Mouse (Mus musculus) erythroblast, adult 5-6 weeks (primary cell): Measurements from ENCODE around the gene Spint2. TPM values are rescaled to one million over a fixed set of nuclear protein-coding genes. Genes with fewer than 3 reads are reported as not detected.
"Not testable (repeated sequence)": the region's sequence is repeated elsewhere in the genome, so short reads cannot be mapped to it uniquely, and the experiment has no call there.

Source experiments
- ATAC-seq: replicated peaks from 2 replicates; pipeline ENCODE4 v1.8.0; 2016; ENCODE audit warnings: moderate number of reproducible peaks, mild to moderate bottlenecking, moderate TSS enrichment, inconsistent platforms; ENCODE audit not compliant: poor library complexity, low FRiP score, severe bottlenecking
- total RNA-seq, 2 experiments: library from RNA; stranded (forward) in 1 of 2; stranded (reverse) in 1 of 2; fragments of 150-400 nt in 1 of 2; fragments of 200-764, 138-1000 nt in 1 of 2; gene quantifications; 2 replicates each; pipeline versions ENCODE4 v1.2.3 to v1.2.4; 2015 to 2017; ENCODE audit warnings: low replicate concordance in 2 of 2

Gene Spint2
- total RNA-seq, 2 experiments from 2014 or later: 7.6 to 18.8 TPM

DNA sequence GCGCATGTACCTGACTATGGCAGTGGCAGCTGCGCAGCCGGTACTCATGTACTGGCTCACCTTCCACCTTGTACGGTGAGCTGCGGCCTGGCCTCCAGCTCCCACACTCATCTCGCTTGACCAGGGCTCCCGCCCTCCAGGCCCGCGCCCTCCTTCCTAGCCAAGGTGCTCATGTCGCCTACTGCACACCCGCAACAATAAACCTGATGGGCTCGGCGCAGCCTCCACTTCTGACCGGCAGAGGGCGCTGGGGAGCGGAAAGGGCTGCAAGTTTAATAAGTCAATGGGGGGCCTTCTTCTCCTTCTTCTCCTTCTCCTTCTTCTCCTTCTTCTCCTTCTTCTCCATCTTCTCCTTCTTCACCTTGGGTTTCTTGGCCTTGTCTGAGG, 34.4 kb downstream of the Spint2 start:
- peak; percentile 65 for ATAC-seq

DNA sequence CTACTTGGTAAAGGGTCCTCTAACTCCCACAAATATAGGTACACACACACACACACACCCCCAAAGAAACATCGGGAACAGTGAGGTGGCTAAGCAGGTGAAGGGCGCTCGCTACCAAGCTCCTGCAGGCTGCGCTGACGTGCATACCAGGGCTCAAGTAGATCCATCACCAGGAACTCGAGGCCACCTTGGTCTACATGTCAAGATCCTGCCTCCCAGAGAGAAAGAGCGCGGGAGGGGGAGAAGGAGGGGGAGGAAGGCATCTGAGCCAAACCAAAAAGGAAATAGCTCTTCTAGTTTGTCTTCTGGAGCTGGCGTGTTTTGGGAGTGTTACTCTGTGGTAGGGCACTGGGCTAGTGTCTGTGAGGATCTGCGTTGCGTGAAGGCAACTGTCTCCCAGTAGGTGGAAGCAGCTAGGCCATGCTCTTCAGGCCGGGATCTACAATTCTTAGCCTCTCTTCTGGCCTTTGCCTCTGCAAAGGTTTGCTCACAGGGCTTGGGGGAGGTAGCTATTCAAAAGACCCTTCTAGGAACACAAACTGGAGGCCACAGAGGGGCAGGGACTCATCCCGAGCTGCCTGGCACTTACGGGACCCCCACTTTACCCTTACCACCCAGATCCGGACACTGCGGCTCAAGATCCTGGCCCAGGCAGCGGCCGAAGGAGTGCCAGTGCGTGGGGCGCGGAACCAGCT, 34.9 kb downstream of the Spint2 start:
- ATAC-seq: no peak

DNA sequence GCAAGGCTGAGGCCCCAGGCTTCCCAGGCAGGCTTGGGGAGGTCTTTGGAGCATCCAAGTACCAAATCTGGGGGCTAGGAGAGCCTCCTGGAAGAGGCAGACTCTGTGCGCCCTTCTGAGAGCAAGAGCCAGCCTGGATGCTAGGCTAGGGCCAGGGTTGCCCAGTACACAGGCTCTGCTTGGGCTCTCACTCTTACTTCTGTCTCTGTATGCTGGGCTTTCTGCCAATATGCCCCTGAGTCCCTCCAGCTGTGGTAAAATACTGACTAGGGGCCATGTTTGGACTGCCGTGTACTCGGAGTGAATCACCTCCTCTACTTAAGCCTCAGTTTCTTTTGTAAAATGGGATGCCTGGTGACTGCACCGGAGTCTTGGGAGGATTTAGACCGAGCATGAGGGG, 35.7 kb downstream of the Spint2 start:
- no peak for ATAC-seq

DNA sequence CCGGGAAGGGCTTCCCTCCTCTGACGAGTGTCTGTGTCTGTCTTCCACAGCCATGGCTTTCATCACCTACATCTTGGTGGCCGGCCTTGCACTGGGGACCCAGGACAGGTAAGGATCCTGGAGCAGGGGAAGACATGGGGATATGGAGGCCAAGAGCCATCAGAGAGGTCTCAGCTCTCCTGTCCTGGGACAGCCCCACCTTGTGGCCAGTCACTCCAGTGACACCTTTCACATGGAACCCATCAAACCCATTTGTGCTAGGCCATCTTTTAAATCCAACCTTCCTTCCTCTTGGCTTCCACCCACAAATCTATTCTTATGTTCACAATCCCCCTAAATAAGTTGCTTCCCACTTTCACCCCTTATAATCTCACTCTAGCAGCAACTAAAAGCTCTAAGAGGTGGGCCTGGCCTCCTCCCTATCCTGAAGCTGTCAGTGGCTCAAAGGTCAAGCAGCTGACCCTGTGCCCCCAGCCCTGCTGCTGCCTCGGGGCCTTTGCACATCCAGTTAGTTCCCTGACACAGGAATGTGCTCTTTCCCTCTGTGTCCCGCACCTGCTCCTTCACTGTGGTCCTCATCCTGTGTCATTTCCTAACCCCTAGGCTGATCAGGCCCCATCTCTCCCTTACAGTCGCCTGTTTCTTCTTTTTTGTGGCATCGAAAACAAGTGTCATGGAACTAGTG, 36.8 kb downstream of the Spint2 start:
- peak; percentile 40; the same call in 1 of the 2 replicates for ATAC-seq

DNA sequence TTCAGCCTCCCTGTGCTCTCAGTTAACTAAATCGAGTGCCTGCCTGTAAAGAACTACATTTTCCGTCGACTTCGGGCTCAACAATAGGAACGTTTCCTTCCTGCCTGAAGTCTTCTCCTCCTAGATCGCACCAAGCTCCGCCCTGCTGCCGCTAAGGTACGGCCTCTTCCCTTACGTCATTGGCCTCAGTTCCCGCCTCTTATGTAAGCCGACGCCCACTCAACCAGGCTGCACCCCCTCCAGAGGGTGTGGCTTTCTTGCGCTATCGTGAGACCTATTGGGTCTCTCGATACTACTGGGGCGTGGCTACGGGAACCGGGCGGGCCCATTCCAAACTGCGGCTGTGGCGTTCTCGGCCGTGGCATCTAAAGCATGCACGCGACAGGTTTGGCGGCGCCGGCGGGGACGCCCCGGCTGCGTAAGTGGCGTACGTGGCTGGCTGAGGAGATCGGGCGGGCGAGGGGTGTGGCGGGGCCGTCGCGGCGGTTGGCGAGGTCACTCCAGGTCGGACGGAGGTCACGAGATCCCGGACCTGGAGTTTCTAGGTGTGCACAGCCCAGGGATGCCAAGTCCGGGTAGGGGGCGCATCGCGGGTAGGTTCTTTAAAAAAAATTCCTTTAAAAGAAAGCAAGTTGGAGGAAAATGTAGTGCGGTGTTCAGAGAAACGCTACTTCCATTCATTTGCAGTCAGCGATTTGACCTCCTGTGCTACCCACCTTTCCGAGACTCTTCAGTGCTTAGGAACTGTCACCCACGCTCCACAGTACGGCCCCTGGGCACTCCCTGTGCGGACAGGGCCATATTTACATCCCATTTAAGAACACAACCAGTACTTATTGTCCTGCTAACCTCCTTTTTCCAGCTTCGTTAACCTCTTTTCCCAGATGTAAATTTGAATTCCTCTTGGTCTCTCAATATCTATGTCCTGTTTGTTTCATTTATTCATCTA, 43.4 kb downstream of the Spint2 start, which contains the start of gene Yif1b:
TSS of gene Yif1b (plus strand) at position 311 of the 949 bp plus-strand sequence.
- ATAC-seq: peak; percentile 97

DNA sequence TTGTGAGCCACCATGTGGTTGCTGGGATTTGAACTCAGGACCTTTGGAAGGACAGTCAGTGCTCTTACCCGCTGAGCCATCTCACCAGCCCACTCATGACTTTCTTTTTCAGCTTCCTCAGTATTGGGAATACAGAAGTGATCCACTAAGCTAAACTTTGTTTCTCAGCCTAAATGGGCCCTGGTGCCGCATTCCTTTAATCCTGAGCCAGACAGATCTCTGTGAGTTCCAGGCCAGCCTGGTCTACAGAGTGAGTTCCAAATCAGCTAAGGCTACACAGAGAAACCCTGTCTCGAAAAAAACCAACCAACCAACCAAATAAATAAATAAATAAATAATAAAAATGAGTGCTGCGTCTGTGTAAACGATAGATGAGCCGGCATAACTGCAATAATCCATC, 44.1 kb downstream of the Spint2 start:
- not testable (repeated sequence) for ATAC-seq

DNA sequence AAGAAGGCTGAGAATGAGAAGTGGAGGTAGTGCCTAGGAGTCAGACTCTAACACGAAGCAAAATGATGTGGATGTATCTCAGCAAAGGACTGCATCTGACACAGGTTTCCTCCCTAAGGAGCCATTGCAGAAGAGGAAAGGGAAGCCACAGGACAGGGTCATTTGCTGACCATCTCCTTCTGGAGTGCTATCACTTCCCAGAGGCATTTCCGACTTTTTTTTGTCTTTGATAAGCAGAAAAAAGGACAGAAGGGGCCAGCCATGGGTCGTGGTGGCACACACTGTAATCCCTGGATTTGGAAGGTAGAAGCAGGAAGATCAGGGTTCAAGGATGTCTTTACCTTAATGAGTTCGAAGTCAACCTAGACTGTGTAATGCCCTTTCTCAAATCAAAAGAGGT, 45.1 kb downstream of the Spint2 start:
- ATAC-seq: no peak

DNA sequence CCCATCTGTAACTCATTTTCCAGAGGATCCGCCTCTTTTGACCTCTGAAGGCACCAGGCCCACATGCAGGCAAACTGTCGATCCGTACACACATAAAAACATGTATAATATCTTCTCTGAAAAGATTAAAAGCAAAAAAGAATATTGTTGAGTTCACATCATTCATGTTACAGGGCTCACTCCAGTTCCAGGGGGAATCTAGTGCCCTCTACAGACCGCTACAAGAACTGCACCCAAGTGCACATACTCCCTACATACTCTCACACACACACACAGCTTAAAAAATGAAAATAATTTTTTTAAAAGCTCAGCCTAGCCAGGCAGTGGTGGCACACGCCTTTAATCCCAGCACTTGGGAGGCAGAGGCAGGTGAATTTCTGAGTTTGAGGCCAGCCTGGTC, 47.1 kb downstream of the Spint2 start:
- ATAC-seq: no peak

DNA sequence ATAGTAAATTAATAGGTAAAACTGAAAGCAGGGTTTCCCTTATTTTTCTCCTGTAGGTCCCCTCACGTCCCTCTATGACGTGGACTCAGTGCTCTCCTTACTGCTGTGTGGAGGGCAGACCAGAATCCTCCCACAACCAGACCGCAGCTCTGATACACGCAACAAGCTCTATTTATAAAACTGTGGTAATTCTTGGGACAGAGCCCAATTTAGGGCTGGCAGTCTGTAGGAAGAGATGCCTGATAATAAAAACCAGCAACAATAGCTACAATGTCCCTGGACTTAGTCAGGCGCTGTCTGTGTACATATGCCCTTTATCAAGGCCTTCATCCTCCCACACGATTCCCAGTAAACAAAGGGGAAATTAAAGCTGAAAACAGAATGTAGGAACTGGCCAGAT, 48.0 kb downstream of the Spint2 start:
- no peak for ATAC-seq

DNA sequence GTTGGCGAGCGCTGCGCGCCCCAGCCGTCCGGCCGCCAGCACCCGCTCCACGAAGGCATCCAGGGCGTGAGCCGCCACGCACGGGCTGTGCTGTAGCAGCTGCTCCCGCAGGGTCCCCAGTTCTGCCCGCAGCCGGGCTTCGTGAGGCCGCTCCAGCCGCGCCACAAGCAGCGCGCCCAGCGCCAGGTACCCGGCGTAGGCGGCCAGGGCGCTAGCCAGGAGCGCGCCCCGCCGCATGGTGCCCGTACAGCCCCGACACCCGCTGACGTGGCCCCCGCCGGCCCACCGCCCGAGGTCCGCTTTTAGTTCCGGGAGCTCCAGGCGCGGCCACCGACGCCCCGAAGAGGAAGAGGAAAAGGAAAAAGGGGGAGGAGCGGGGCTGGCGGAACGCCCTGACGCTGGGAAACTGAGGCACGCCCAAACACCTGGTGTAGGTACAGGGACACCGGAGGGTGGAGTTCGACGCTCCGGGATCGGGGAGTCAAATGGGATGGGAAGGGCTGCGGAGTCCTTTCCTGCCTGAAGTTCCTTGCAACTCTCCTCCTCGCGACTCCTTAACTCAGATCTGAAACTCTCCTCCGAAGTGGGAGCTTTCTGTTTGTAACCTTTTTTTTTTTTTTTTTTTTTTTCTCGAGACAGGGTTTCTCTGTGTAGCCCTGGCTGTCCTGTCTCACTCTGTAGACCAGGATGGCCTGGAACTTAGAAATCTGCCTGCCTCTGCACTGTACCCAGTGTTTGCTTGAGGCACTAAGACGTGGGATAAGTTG, 49.3 kb downstream of the Spint2 start, which contains the start of gene Kcnk6:
TSS of gene Kcnk6 (minus strand) at position 269 of the 767 bp plus-strand sequence.
- ATAC-seq: no peak

DNA sequence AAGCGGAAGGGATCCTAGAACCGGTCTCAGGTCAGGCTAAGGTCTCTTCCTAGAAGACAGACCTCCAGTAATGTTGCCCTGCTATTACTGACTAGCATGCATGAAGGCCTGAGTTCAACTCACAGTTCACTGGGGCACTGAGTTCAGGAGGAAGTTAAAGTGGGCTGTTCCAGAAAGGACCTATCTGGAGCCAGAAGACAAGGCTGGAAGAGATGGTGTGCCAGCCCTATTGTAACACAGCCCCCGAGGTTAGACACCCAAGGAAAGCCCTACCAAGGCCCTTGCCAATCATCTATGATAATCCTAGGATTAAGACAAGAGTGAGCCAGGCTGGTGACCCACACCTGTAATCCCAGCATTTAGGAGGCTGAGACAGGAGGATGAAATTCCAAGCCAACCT, 50.2 kb downstream of the Spint2 start:
- no peak for ATAC-seq

DNA sequence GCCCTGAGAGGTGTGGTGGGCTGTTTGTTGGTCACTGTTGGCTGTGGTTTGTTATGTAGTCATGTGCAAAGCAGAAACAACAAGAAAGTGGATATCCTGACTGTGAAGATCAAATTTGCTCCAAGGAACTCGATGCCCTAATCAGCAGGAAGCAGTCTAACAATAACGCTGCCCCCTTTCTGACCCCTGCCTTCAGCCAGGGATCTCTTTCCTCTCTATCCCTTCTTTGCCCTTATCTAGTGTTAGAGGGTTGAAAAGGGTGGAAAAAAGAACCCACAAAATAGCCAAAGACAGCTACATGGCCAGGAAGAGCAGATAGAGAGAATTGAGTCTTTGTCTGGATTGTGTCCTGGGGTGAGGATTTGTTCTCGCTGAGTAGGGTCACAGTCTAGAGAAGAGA, 51.2 kb downstream of the Spint2 start:
- no peak for ATAC-seq

DNA sequence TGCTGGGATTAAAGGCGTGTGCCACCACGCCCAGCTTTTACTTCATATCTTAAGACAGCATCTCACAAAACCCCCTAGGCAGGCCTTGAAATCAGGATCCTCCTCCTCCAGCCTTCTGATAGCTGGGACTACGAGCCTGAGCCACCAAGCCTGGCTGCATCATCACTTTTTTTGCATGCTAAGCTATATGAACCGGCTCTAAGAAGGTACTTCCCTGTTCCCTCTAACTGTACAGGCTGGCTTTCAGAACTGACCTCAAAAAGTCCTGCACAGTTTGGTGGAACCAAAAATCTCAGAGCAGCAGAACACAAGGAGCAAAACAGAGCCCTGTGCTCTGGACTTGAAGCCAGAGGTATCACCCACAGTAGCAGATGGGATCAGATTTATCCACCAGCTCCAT, 53.5 kb downstream of the Spint2 start:
- no peak for ATAC-seq

DNA sequence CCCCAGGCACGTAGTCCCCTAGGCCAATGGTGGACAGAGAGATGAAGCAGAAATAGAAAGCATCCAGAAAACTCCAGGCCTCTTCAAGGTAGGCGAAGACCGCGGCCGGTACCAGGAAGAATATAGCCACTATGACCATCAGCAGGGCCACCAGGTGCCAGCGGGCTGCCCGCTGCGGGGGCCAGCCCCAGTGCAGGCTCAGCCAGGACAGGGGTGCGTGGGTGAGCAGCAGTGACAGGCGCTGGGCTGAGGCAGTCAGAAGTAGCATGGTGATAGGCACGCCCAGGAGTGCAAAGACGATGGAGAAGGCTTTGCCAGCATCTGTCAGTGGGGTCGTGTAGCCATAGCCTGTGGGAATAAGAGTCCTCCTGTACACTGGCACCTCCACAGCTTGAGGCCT, 56.2 kb downstream of the Spint2 start:
- ATAC-seq: no peak

DNA sequence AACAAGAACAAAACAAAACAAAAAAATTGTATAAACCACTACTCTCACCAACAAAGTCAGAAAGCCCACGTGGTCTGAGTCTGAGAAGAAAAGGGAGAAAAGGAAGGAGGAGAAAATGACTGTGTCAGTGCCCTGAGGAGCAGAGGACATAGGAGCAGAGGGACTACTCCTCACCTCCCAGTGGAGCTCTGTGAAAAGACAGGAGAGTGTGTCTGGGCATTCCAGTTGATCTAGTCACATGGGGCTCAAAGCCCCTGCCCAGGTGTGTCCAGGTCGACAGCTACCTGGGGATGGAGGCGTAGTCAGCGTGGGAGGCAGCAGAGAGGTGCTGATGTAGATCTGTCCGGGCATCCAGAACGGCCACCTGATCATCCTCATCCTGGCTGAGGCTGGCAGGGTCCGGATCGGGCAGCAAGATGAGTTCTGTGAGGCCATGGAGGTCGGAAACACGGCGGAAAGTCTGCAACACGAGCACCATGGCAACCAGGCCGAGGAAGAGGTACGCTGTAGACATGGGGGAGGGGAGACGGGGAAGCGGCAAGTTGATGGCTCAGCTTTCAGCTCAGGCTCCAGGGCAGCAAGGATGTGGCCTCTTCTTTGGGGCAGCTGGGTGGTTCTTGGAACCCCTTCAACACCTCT, 56.8 kb downstream of the Spint2 start:
- ATAC-seq: no peak

DNA sequence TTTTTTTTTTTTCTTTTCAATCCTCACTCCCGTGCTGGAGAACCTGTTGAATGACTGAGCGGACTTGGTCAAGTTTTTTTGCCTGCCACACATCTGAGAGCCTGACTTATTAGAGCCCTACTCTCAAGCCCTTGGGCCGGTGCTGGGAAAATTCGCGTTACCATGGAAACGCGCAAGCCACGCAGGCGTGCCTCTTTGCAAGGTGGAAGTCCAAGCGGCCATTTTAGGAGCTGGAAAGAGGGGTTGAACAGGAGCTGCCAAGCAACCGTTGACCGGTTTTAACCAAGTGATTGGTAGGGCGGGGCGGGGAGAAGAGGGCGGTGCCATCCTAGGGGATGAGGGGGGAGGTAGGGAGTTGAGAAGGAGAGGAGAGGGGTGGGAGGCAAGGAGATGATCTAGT, 66.9 kb downstream of the Spint2 start:
- no peak for ATAC-seq

DNA sequence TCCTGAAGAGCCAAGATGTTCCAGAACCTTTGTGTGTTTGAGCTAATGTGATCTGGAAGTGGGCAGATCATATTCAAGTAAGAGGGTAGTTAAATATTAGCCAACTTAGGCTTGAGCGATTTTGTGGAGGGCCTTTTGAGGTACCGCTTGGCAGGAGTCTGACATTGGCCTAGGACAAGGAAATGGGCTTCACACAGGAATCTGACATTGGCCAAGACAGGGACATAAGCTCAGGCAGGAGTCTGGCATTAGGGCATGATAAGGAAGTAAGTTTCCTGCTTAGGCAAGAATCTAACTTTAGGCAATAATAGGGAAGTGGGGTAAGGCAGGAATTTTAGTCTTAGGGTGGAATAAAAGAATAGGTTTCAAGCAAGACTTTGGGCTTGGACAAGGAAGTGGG, 67.5 kb downstream of the Spint2 start:
- no peak for ATAC-seq

DNA sequence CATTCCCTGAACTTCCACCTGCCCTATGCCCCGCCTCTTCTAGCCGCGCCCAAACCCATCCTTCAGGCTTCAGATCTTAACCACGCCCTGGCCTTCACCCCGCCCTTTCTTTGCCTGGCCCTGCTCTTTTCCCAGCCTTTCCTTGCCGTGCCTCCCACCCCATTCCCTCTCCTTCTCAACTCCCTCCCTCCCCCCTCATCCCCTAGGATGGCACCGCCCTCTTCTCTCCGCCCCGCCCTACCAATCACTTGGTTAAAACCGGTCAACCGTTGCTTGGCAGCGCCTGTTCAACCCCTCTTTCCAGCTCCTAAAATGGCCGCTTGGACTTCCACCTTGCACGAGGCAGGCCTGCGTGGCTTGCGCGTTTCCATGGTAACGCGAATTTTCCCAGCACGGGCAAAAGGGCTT, 68.0 kb downstream of the Spint2 start, which contains the start of gene Catsperg1:
TSS of gene Catsperg1 (minus strand) at position 361 of the 408 bp plus-strand sequence.
- 0 out of 2 replicates have a peak, but pooled peaks have one; percentile 28 for ATAC-seq
